Comparison of ENCODE assay signal across 24 mouse cellular contexts in the genomic region with DNA sequence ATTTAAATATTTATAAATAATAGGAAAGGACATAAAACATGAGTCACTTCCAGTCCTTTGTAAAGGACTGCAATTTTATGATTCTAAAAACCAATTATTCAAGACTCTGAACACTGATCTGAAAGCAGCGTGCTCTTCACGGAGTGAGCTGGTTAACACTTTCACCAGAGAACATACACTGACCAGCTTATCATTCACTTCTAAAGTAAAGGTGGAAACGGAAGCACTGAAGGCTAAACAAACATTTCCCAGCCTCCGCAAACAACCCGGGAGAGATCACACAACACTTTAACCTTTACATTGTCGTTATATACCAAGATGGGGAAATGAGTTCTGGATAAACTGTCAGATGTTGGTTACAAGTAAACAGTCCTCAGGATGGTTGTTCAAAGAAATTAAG. TPM values are rescaled to one million over a fixed set of nuclear protein-coding genes. Genes with fewer than 3 reads are reported as not detected.
DNase-seq lines count a peak whose midpoint lies in the region; ATAC-seq and TF ChIP-seq lines count a peak whose summit lies in the region.
"Had no signal": no experiment of that assay in that cellular context is flagged by ENCODE, and none has a peak within 500 bp of the region (broad histone marks: within the 10 kb centered on the region; RNA-seq: fewer than 3 reads in every experiment).

No protein-coding gene starts in this region.

- DNase-seq in liver, embryonic 14.5 days (ENCODE audit: low read depth in 3 of 3, low spot score in 3 of 3), result peak in 2 of 3 experiments; percentile 14 to 20
- DNase-seq in liver, postnatal 0 days, result no peak
- DNase-seq in embryo, embryonic 10 days (ENCODE audit: low spot score), result no peak
- DNase-seq in urinary bladder, postnatal 25 days (ENCODE audit: low spot score), result no peak
- DNase-seq in cerebellum, adult 8-10 months, result no peak
- DNase-seq: adrenal gland, adult 2 months; adrenal gland, postnatal 25 days; cerebellum, adult 11-12 months; cerebellum, adult 9-10 months; cerebellum, postnatal 14 days; gastrocnemius, postnatal 25 days; heart, adult 18-20 months; heart, postnatal 10 days; heart, postnatal 36 days had no signal

- H3K27me3 ChIP-seq in liver, embryonic 12.5 days (replicated peaks), result no peaks in the 10 kb centered on the region
- no peaks in the 10 kb centered on the region for H3K27me3 ChIP-seq in liver, embryonic 14.5 days (ENCODE audit: control insufficient read depth, insufficient read depth, low read length)
- H3K27me3 ChIP-seq in liver, postnatal 0 days (ENCODE audit: insufficient read depth, low read length), result no peaks in the 10 kb centered on the region
- H3K27me3 ChIP-seq: embryonic facial prominence, embryonic 12.5 days; embryonic facial prominence, embryonic 15.5 days; forebrain, embryonic 15.5 days; heart, embryonic 12.5 days; heart, embryonic 15.5 days; hindbrain, embryonic 13.5 days had no signal

- H3K27ac ChIP-seq in liver, embryonic 12.5 days, result no peak overlapping the region
- H3K27ac ChIP-seq in liver, embryonic 14.5 days, result no peak overlapping the region
- peak overlapping the region; percentile 70; the same call in 1 of the 2 replicates for H3K27ac ChIP-seq in liver, postnatal 0 days (ENCODE audit: low read depth)
- H3K27ac ChIP-seq: embryonic facial prominence, embryonic 12.5 days; embryonic facial prominence, embryonic 15.5 days; forebrain, embryonic 15.5 days; heart, embryonic 15.5 days; hindbrain, embryonic 10.5 days; hindbrain, embryonic 13.5 days had no signal

- no peak for TF ChIP-seq CTCF in liver, embryonic 14.5 days (IDR thresholded peaks at IDR 0.05; ENCODE audit: low read depth)
- TF ChIP-seq CTCF in liver, postnatal 0 days (IDR thresholded peaks at IDR 0.05; ENCODE audit: low read depth), result no peak

- no peak overlapping the region for H3K9ac ChIP-seq in liver, embryonic 12.5 days
- H3K9ac ChIP-seq in liver, embryonic 14.5 days (replicated peaks), result no peak overlapping the region
- H3K9ac ChIP-seq in liver, postnatal 0 days (replicated peaks), result no peak overlapping the region
- H3K9ac ChIP-seq: embryonic facial prominence, embryonic 12.5 days; embryonic facial prominence, embryonic 15.5 days; forebrain, embryonic 15.5 days; heart, embryonic 12.5 days; heart, embryonic 15.5 days; hindbrain, embryonic 13.5 days had no signal

- WGBS in liver, embryonic 12.5 days (ENCODE audit: insufficient replicate concordance), result 60% methylated on average over 6 of the region's 6 CpGs
- 56% methylated on average over 6 of the region's 6 CpGs for WGBS in liver, embryonic 14.5 days (ENCODE audit: insufficient replicate concordance)
- WGBS in liver, postnatal 0 days (ENCODE audit: insufficient replicate concordance), result 55% methylated on average over 6 of the region's 6 CpGs

- ATAC-seq in liver, embryonic 12.5 days, result peak; percentile 61
- ATAC-seq in liver, embryonic 14.5 days (ENCODE audit: insufficient read depth), result peak; percentile 60; the same call in 1 of the 2 replicates
- peak; percentile 91 for ATAC-seq in liver, postnatal 0 days
- ATAC-seq: CD4-positive, CD25-positive, alpha-beta regulatory T cell, adult 4 months; forebrain, embryonic 15.5 days; hindbrain, embryonic 16.5 days had no signal

- no peak overlapping the region for H3K4me3 ChIP-seq in liver, embryonic 12.5 days
- no peak overlapping the region for H3K4me3 ChIP-seq in liver, embryonic 14.5 days (ENCODE audit: insufficient read depth in 1 of 2, low read depth in 2 of 2, low read length in 2 of 2)
- no peak overlapping the region for H3K4me3 ChIP-seq in liver, postnatal 0 days (ENCODE audit: low read depth, low read length)
- H3K4me3 ChIP-seq: embryonic facial prominence, embryonic 12.5 days; embryonic facial prominence, embryonic 15.5 days; forebrain, embryonic 15.5 days; heart, embryonic 12.5 days; heart, embryonic 15.5 days; hindbrain, embryonic 10.5 days; hindbrain, embryonic 13.5 days had no signal

- 0 out of 2 replicates have a peak, but pooled peaks cover 2% of the 10 kb centered on the region for H3K4me1 ChIP-seq in liver, embryonic 12.5 days
- no peaks in the 10 kb centered on the region; a peak in 1 of 4 replicates for H3K4me1 ChIP-seq in liver, embryonic 14.5 days (replicated peaks; ENCODE audit: control insufficient read depth in 2 of 2, insufficient read depth in 2 of 2, low read length in 1 of 2)
- H3K4me1 ChIP-seq in liver, postnatal 0 days (ENCODE audit: insufficient read depth), result no peaks in the 10 kb centered on the region; the same call in 1 of the 2 replicates
- H3K4me1 ChIP-seq: embryonic facial prominence, embryonic 12.5 days; forebrain, embryonic 15.5 days; heart, embryonic 12.5 days; heart, embryonic 15.5 days; hindbrain, embryonic 10.5 days; hindbrain, embryonic 13.5 days had no signal

- no peaks in the 10 kb centered on the region for H3K9me3 ChIP-seq in liver, embryonic 12.5 days (replicated peaks)
- H3K9me3 ChIP-seq in liver, embryonic 14.5 days (ENCODE audit: control insufficient read depth, low read length), result no peaks in the 10 kb centered on the region
- H3K9me3 ChIP-seq in liver, postnatal 0 days (ENCODE audit: low read length), result no peaks in the 10 kb centered on the region
- H3K9me3 ChIP-seq: embryonic facial prominence, embryonic 12.5 days; embryonic facial prominence, embryonic 15.5 days; forebrain, embryonic 15.5 days; heart, embryonic 12.5 days; heart, embryonic 15.5 days; hindbrain, embryonic 10.5 days; hindbrain, embryonic 13.5 days had no signal

- no peak for TF ChIP-seq EP300 in liver, embryonic 14.5 days (IDR thresholded peaks at IDR 0.05; ENCODE audit: low read depth)
- TF ChIP-seq EP300 in liver, postnatal 0 days (IDR thresholded peaks at IDR 0.05; ENCODE audit: low read depth), result no peak

- H3K4me2 ChIP-seq in liver, embryonic 12.5 days, result no peak overlapping the region
- no peak overlapping the region for H3K4me2 ChIP-seq in liver, embryonic 14.5 days (ENCODE audit: low read depth)
- no peak overlapping the region for H3K4me2 ChIP-seq in liver, postnatal 0 days (ENCODE audit: low read depth, low read length)
- H3K4me2 ChIP-seq: embryonic facial prominence, embryonic 12.5 days; embryonic facial prominence, embryonic 15.5 days; forebrain, embryonic 15.5 days; heart, embryonic 12.5 days; heart, embryonic 15.5 days; hindbrain, embryonic 13.5 days had no signal

- H3K36me3 ChIP-seq in liver, embryonic 12.5 days, result peaks cover 23% of the 10 kb centered on the region; the same call in 1 of the 2 replicates
- H3K36me3 ChIP-seq in liver, embryonic 14.5 days (replicated peaks; ENCODE audit: control insufficient read depth, insufficient read depth, low read depth), result no peaks in the 10 kb centered on the region
- H3K36me3 ChIP-seq in liver, postnatal 0 days (replicated peaks; ENCODE audit: insufficient read depth, low read length), result peaks cover 10% of the 10 kb centered on the region
- H3K36me3 ChIP-seq: forebrain, embryonic 15.5 days; hindbrain, embryonic 10.5 days had no signal

RNA-seq across cellular contexts. Expression of gene Syt15, which starts 21.3 kb away (rescaled TPM):
- polyA plus RNA-seq in liver, embryonic 12.5 days (2016; fragmentation: Nextera tagmentation; extraction: Ambion mirVana), result 0.44 TPM in 2 replicates
- polyA plus RNA-seq in liver, embryonic 14.5 days (2012; rRNA removed), result 0.64 and 0.74 TPM in 2 replicates
- 0.13 and 0.30 TPM in 2 replicates for polyA plus RNA-seq in liver, embryonic 14.5 days (2014; fragmentation: Nextera tagmentation; extraction: Ambion mirVana)
- polyA plus RNA-seq in liver, postnatal 0 days (2015; fragmentation: Nextera tagmentation; extraction: Ambion mirVana), result 0.07 and 0.11 TPM in 2 replicates

RNA-seq across cellular contexts. Expression of gene Gprin2, which starts 39.2 kb away (rescaled TPM):
- polyA plus RNA-seq in liver, embryonic 12.5 days (2016; fragmentation: Nextera tagmentation; extraction: Ambion mirVana), result 0.13 TPM in 2 replicates
- polyA plus RNA-seq in liver, embryonic 14.5 days (2012; rRNA removed), result 0.04 and 0.11 TPM in 2 replicates
- 0.03 and 0.09 TPM in 2 replicates for polyA plus RNA-seq in liver, embryonic 14.5 days (2014; fragmentation: Nextera tagmentation; extraction: Ambion mirVana)
- 0.01 and 0.11 TPM in 2 replicates for polyA plus RNA-seq in liver, postnatal 0 days (2015; fragmentation: Nextera tagmentation; extraction: Ambion mirVana)

Comparison
In these comparisons a context has a peak if more than half of its experiments do, and no peak if none do; other contexts are left out.
1. DNase-seq: peak in liver, embryonic 14.5 days (2 of 3); none in liver, postnatal 0 days (single experiment), embryo, embryonic 10 days (single experiment), urinary bladder, postnatal 25 days (single experiment) and cerebellum, adult 8-10 months (single experiment).
2. Peak in every context shown above with its lines, with median percentiles within 50 percentile points of each other: ATAC-seq.